Mouse (Mus musculus) urinary bladder, postnatal 25 days (tissue): ENCODE results near the gene Cerk.

ENCODE experiments used
- DNase-seq: peaks from one replicate; pipeline ENCODE4 v3.0.0; 2022; ENCODE audit warnings: low spot score

Gene Cerk

DNA sequence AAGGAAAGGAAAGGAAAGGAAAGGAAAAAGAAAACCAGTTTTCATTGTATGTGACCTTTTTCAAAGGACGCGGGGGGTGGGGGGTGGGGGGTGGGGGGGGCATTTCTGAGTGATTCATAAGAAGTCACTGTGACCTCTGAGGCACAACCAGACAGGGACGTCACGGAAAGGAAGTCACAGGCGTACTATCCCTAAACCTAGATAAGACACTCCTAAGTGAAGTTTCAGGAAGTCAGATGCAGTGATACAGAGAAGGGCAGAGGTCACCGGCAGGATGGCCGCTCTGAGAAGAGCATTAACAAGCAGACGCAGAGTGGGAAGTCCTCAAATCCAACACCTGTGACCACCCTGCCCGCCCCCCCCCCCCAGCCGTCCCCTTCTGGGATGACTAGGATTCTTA, 25.0 kb downstream of the Cerk start:
- DNase-seq: no peak

DNA sequence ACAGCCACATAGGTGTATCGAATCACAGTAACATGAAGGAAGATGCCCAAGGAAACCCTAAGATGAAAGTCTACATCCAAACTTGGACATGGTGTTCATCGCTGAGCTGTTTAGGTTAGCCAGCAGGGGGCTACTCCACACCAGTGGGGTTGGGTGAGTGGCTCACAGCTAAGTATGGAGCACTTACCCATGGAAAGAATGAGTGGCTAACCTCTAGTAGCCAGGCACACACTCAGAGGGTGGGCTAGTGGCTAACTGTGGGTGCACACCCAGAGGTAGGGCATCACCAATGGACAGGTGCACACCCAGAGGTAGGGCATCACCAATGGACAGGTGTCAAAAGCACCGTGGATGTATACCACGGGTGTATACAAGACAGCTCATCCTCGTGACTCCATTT, 26.2 kb downstream of the Cerk start:
- DNase-seq: no peak

- no peak for DNase-seq
These were observed 26.8 kb downstream of the Cerk start for GRCm38 (mm10) chr15:86159093-86159492.

- no peak for DNase-seq
These were observed 29.4 kb downstream of the Cerk start for GRCm38 (mm10) chr15:86156492-86156891.

DNA sequence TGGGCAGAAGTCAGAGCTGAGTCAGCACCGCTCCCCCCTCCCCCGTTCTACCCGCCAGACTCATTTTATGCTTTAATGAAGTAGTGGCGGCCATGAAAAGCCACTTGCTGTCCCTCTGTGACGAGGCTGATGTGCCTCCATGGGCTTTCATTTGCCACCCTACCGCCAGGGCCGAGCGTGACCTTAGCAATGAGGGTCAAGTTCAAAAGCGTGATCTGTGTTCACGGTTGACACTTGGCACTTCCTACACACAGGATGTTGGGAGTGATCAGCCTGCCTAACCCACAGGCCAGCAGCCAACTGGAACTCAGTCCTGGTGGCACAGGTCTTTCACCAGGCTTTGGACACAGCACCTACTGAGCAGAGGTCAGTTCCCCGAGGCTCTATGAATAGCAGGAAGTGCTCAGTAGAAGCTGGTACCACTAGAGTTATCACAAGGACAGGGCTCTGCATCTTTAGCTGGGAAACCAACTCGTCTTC, 32.4 kb downstream of the Cerk start:
- no peak for DNase-seq

- DNase-seq: no peak
These were observed 35.3 kb downstream of the Cerk start for GRCm38 (mm10) chr15:86150593-86150992.

DNA sequence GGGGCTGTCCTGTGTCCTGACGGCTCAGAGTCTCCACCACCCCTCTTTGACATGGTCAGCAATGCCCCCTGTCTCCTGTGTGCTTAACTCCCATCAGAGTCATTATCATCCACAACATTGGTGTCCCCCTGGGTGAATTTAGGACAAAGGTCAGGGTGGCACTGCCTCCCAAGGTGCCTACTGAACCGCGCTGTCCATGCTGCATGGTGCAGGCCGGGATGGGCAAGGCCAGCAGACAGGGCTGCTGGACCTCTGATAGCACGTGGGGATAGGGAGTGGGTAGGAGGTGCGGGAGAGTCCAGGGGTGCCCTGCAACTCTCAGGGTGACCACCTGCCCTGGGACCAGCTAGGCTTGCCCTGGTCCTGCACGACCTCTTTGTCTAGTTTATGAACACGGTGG, 39.0 kb downstream of the Cerk start:
- DNase-seq: no peak

GRCm38 (mm10) chr15:86145046-86145445, 40.9 kb downstream of the Cerk start:
- no peak for DNase-seq

GRCm38 (mm10) chr15:86144577-86144976, 41.4 kb downstream of the Cerk start:
- no peak for DNase-seq

GRCm38 (mm10) chr15:86140323-86140722, 45.6 kb downstream of the Cerk start:
- peak; percentile 42 for DNase-seq

- DNase-seq: peak; percentile 26
These were observed 48.3 kb downstream of the Cerk start for GRCm38 (mm10) chr15:86137638-86138037.

DNA sequence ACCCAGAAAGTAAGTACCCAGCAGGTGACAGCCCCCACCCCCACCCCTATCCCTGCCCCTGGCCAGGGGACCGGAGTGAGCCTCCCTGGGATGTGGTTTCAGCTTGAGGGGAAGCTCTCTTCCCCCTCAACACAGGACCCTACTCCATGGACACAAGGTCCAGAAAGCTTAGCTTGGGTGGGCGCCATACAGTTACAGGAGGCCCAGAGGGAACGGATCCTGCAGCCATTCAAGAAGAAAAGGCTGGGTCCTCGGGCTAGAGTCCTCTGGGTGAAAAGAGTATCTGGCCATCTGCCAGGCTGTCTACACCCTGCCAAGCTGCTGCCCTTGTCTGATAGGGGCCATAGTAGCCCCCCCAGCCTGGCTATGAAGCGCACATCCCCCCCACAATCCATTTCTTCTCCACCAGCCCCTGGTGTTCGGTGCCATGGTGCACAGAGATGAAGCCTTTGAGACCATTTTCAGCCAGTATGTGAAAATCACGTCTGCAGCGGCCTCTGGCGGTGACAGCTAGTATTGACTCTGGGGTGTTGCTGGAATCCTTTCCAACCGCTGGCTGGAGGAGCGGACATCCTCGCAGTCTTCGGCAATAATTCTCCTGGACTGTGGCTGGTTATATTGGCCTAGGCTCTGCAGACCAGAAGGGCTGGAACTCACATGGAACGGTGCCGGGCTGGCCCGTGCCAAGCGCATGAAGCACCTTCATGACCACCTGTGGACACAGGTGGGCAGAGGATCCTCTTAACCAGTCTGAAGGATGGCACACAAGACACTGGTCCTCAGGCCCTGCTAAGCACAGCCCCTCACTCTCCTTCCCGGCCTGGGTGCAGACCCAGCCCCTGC, 50.8 kb downstream of the Cerk start:
- DNase-seq: peak; percentile 81

DNA sequence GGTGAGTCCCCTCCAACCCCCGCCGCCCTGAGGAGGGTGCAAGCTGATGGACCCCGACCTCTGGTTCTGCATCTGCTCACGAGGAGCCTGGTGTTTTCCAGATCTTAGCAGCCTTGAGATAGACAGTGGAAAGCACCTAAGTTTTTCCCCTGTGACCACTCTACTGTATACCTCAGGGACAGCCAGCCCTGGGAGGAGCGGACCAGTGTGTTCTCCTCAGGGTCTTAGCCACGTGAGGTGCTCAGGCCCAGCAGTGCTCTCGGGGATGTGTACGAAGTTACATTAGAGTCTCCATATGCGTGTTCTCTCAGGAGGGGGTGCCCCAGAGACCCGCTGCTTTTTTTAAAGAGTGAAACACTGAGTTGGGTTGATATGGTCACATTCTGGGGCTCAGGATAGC, 55.3 kb downstream of the Cerk start:
- no peak for DNase-seq

GRCm38 (mm10) chr15:86129036-86129435, 56.9 kb downstream of the Cerk start:
- no peak for DNase-seq

- peak; percentile 61 for DNase-seq
These were observed 61.6 kb downstream of the Cerk start for GRCm38 (mm10) chr15:86124359-86124758.

DNA sequence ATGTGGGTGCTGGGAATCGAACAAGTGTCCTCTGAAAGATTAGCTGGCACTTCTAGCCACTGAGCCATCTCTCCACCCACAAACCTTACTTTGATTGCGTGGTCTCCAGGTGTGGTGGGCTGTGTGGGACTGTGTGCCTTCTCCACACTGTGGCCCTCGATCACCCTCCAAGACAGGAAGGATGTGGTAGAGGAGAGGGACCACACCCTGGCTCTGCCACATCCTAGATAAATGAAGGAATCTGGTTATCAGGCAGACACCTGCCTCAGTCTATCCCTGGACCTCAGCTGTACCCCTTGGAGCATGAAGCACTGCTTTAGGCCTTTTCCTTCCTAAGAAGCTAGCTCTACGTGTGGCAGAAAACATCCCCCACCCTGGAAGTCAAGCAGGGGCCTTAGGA, 62.5 kb downstream of the Cerk start:
- DNase-seq: no peak

GRCm38 (mm10) chr15:86122261-86122949, 63.5 kb downstream of the Cerk start:
- DNase-seq: no peak

DNA sequence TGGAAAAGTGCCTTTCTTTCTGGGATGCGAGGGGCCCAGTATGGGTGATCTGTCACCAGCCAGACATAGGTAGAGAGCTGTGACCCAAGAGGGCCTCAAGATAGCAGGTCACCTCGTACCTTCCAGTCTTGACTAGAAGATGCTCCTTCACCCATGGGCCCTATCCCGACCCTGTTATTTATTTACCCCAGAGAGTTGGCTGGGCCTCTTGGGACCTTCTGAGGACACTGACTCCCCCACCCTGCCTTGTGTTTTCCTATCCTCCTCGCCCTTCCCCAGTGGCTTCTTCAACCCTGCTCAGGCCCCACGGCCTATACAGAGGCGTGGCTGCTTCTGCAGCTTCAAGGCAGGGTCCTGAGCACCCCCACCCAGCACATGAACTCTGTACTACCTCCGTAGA, 66.8 kb downstream of the Cerk start:
- no peak for DNase-seq

DNA sequence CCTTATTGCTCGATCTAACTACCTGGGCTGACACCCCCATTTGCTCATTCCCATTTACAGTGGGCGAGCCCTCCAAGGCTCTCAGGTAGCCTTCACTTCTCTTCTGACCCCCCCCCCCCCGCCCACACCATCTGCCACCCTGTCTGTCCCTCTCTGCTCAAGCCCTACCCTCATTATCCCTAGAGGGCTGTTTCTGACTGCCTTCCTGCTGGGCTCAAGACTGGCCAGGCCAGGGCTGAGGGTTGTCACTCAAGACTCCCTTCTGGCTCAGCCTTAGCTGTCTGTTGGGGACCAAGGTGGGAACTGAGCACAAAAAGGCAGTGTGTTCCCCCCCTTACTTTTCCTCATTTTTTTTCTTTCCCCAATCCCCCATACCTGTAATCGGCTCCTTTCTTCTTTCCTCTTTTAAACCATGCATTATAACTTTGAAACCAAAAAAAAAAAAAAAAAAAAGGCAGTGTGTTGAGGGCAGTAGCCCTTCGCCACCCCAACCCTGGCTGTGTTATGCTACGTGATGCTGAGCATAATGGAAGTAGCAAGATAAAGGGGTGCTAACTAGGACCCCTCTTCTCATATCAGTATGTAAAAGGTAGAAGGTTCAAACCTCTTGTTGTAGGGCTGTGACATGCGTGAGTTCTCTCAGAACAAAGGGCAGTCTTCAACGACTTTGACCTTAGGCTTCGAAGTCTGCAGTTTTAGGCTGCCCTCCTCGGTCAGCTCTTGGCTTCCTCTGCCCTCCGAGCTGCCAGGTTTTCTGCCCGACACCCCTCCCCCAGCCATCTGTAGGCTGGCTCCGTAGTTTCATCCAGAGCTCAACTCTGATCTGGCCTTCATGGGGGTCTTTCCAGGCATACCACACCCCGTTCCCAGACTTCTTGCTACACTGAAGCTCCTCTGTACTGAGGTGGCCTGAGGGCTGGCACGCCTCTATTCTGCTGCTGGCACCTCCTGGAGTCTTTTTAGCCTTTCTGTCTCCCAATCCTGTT, 68.5 kb downstream of the Cerk start:
- no peak for DNase-seq

GRCm38 (mm10) chr15:86116421-86116820, 69.5 kb downstream of the Cerk start:
- no peak for DNase-seq

- DNase-seq: no peak
These were observed 72.6 kb downstream of the Cerk start for GRCm38 (mm10) chr15:86113342-86113710.

- no peak for DNase-seq
These were observed 73.1 kb downstream of the Cerk start for GRCm38 (mm10) chr15:86112707-86113341.
